Mouse (Mus musculus): ENCODE measurements around the gene Ifrd2. TPM values are rescaled to one million over a fixed set of nuclear protein-coding genes. Genes with fewer than 3 reads are reported as not detected.

Gene Ifrd2
- total RNA-seq, 1 experiment: 66.6 TPM

DNA sequence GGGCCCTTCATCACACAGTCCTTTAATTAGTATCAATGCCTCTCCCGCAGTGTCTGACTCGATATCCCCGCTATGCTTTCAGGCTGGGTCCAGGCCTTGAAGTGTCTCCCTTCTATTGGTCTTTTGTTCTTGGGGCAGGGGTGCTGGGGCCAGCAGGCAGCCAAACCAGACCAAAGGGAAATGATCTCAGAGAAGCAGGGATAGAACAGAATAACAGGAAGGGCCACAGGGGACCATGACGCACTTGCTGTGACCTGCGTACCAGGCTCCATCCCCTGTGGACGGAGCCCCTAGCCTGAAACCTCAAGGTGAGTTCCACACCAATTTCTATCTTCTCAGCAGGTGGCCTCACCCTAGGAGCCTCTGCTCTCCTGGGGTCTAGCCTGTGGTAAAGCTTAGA lies 30.7 kb downstream of the Ifrd2 start:
- in situ Hi-C loops (cut with MboI; ENCODE audit: low sequenced_read_pairs in 2 of 2, unreplicated experiment in 2 of 2): no loop called here
- Histone ChIP-seq H3K4me1 (ENCODE audit: control insufficient read depth in 2 of 2, insufficient read depth in 2 of 2, low read length in 2 of 2, poor library complexity in 1 of 2) (peaks cover 0 to 11% of the 10 kb centered on the region in 2 experiments; a peak in 2 of 4 replicates), H3K4me3 (ENCODE audit: insufficient read depth in 1 of 2, low read depth in 1 of 2, low read length in 2 of 2, poor library complexity in 1 of 2, severe bottlenecking in 1 of 2) (no peak overlapping the region), H3K9me3 (ENCODE audit: control insufficient read depth, insufficient read depth, low read depth, low read length) (no peaks in the 10 kb centered on the region), H3K9ac (ENCODE audit: insufficient read depth, low read depth, low read length, poor library complexity, severe bottlenecking) (no peak overlapping the region), H3K27ac (ENCODE audit: insufficient read depth, low read depth, low read length, poor library complexity, severe bottlenecking) (no peak overlapping the region), H3K36me3 (ENCODE audit: control insufficient read depth, insufficient read depth, low read length, poor library complexity, severe bottlenecking) (peaks cover 52% of the 10 kb centered on the region)
- no peak for DNase-seq (ENCODE audit: low read depth, low spot score)
- no peak for TF ChIP-seq ZC3H11A (IDR thresholded peaks at IDR 0.05; ENCODE audit: borderline replicate concordance, low read depth, low read length)
- no peak for TF ChIP-seq CHD2 (IDR thresholded peaks at IDR 0.05; ENCODE audit: low read depth, low read length)
- TF ChIP-seq ZNF384 (IDR thresholded peaks at IDR 0.05; ENCODE audit: low read depth, low read length): no peak

DNA sequence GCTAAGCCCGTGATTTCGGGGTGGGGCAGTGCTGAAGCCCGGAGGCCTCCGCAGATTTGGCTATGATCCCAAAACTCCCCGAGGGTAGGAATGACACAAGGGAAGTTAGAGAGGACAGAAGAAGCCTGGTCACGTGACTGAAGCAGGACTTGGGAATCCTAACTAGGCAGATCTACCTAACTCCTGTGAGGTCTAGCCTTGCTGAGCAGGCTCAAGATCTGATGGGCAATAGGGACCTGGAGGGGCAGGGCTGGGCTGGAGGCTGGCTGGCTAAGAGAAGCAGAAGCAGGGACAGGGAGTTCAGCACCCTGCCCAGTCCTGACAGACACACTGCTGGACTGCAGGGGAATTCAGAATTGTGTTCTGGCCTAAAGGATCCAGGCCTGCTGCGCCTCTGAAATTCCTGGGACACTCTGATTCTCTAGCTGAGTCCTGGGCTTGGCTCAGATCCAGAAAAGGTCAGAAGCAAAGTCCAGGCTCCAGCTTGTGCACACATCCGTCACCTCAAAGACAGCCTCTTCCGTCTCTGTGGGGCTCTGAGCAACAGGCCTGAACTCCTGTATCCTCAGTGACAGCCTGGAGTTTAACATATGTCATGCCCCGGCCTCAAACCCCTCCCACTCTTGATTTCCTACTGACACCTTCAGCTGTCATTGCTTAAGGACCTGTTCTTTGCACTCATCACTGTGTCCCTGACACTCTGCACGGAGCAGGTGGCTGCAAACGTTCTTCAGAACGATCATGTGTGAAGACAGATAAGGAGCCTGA lies 31.5 kb downstream of the Ifrd2 start:
- H3K36me3 ChIP-seq (ENCODE audit: control insufficient read depth, insufficient read depth, low read length, poor library complexity, severe bottlenecking): peaks cover 52% of the 10 kb centered on the region
- in situ Hi-C loops (cut with MboI; ENCODE audit: low sequenced_read_pairs in 2 of 2, unreplicated experiment in 2 of 2): no loop called here
- DNase-seq (ENCODE audit: low read depth, low spot score): no peak
- no peak overlapping the region for H3K4me3 ChIP-seq (ENCODE audit: insufficient read depth in 1 of 2, low read depth in 1 of 2, low read length in 2 of 2, poor library complexity in 1 of 2, severe bottlenecking in 1 of 2)
- TF ChIP-seq ZNF384 (IDR thresholded peaks at IDR 0.05; ENCODE audit: low read depth, low read length): no peak
- TF ChIP-seq ZC3H11A (IDR thresholded peaks at IDR 0.05; ENCODE audit: borderline replicate concordance, low read depth, low read length): no peak
- TF ChIP-seq HCFC1 (IDR thresholded peaks at IDR 0.05; ENCODE audit: borderline replicate concordance, insufficient read depth, low read length): no peak
- no peak for TF ChIP-seq CHD2 (IDR thresholded peaks at IDR 0.05; ENCODE audit: low read depth, low read length)
- no peak for TF ChIP-seq MAFK (IDR thresholded peaks at IDR 0.05; ENCODE audit: insufficient read depth, low read depth, low read length)
- no peaks in the 10 kb centered on the region for H3K9me3 ChIP-seq (ENCODE audit: control insufficient read depth, insufficient read depth, low read depth, low read length)
- no peak overlapping the region for H3K9ac ChIP-seq (ENCODE audit: insufficient read depth, low read depth, low read length, poor library complexity, severe bottlenecking)
- H3K27ac ChIP-seq (ENCODE audit: insufficient read depth, low read depth, low read length, poor library complexity, severe bottlenecking): 0 out of 2 replicates have a peak overlapping the region, but pooled peaks have one; percentile 49
- peaks cover under 1 to 11% of the 10 kb centered on the region in 2 experiments; a peak in 3 of 4 replicates for H3K4me1 ChIP-seq (ENCODE audit: control insufficient read depth in 2 of 2, insufficient read depth in 2 of 2, low read length in 2 of 2, poor library complexity in 1 of 2)

DNA sequence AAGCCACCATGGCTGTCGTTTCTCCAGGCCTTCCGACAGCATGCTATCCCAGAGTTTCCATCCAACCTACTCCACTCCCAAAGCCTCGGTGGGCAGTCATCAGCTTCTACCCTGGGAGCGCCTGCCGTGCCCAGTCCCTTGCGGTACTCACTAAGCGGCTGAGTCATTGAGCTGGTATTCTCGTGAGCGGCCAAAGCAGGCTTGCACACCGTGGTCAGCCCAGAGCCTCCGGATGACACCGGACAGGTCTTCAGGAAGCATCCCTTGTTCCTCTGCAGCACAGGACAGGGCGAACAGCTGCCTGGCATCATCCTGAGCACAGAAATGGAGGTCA lies 32.1 kb downstream of the Ifrd2 start:
- in situ Hi-C loops (cut with MboI; ENCODE audit: low sequenced_read_pairs in 2 of 2, unreplicated experiment in 2 of 2): no loop called here
- Histone ChIP-seq H3K9ac (ENCODE audit: insufficient read depth, low read depth, low read length, poor library complexity, severe bottlenecking) (no peak overlapping the region), H3K36me3 (ENCODE audit: control insufficient read depth, insufficient read depth, low read length, poor library complexity, severe bottlenecking) (peaks cover 52% of the 10 kb centered on the region), H3K27ac (ENCODE audit: insufficient read depth, low read depth, low read length, poor library complexity, severe bottlenecking) (no peak overlapping the region), H3K4me3 (ENCODE audit: insufficient read depth in 1 of 2, low read depth in 1 of 2, low read length in 2 of 2, poor library complexity in 1 of 2, severe bottlenecking in 1 of 2) (no peak overlapping the region), H3K4me1 (ENCODE audit: control insufficient read depth in 2 of 2, insufficient read depth in 2 of 2, low read length in 2 of 2, poor library complexity in 1 of 2) (peaks cover 3 to 15% of the 10 kb centered on the region in 2 experiments; a peak in 2 of 4 replicates), H3K9me3 (ENCODE audit: control insufficient read depth, insufficient read depth, low read depth, low read length) (no peaks in the 10 kb centered on the region)
- TF ChIP-seq ZNF384 (IDR thresholded peaks at IDR 0.05; ENCODE audit: low read depth, low read length) (no peak), MAFK (IDR thresholded peaks at IDR 0.05; ENCODE audit: insufficient read depth, low read depth, low read length) (no peak), CHD2 (IDR thresholded peaks at IDR 0.05; ENCODE audit: low read depth, low read length) (no peak), ZC3H11A (IDR thresholded peaks at IDR 0.05; ENCODE audit: borderline replicate concordance, low read depth, low read length) (no peak), HCFC1 (IDR thresholded peaks at IDR 0.05; ENCODE audit: borderline replicate concordance, insufficient read depth, low read length) (no peak)
- DNase-seq (ENCODE audit: low read depth, low spot score): no peak

DNA sequence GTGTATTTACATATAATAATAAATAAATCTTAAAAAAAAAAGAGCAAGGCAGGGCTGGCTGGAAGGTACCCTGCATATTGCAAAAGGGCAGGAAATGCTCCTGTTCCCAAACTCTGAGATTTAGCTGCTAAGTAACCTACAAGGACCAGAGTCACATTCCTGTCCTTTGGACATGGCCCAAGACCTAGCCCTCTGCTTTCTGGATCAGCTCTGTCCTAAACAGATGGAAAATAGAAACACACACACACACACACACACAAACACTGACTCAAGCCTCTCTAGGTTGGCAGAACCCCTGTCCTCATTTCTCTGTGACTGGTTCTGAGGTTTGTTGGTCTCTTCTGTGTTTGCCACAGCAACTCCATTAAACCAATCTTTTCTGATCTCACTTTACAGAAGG lies 33.5 kb downstream of the Ifrd2 start:
- H3K9me3 ChIP-seq (ENCODE audit: control insufficient read depth, insufficient read depth, low read depth, low read length): no peaks in the 10 kb centered on the region
- H3K9ac ChIP-seq (ENCODE audit: insufficient read depth, low read depth, low read length, poor library complexity, severe bottlenecking): no peak overlapping the region
- H3K4me1 ChIP-seq (ENCODE audit: control insufficient read depth in 2 of 2, insufficient read depth in 2 of 2, low read length in 2 of 2, poor library complexity in 1 of 2): peaks cover 3 to 18% of the 10 kb centered on the region in 2 experiments; a peak in 3 of 4 replicates
- no peak overlapping the region for H3K4me3 ChIP-seq (ENCODE audit: insufficient read depth in 1 of 2, low read depth in 1 of 2, low read length in 2 of 2, poor library complexity in 1 of 2, severe bottlenecking in 1 of 2)
- no peak overlapping the region for H3K27ac ChIP-seq (ENCODE audit: insufficient read depth, low read depth, low read length, poor library complexity, severe bottlenecking)
- peaks cover 40% of the 10 kb centered on the region for H3K36me3 ChIP-seq (ENCODE audit: control insufficient read depth, insufficient read depth, low read length, poor library complexity, severe bottlenecking)
- in situ Hi-C loops (cut with MboI; ENCODE audit: low sequenced_read_pairs in 2 of 2, unreplicated experiment in 2 of 2): no loop called here
- TF ChIP-seq ZC3H11A (IDR thresholded peaks at IDR 0.05; ENCODE audit: borderline replicate concordance, low read depth, low read length) (no peak), HCFC1 (IDR thresholded peaks at IDR 0.05; ENCODE audit: borderline replicate concordance, insufficient read depth, low read length) (no peak), CHD2 (IDR thresholded peaks at IDR 0.05; ENCODE audit: low read depth, low read length) (no peak), ZNF384 (IDR thresholded peaks at IDR 0.05; ENCODE audit: low read depth, low read length) (no peak), MAFK (IDR thresholded peaks at IDR 0.05; ENCODE audit: insufficient read depth, low read depth, low read length) (no peak)
- no peak for DNase-seq (ENCODE audit: low read depth, low spot score)

All from ES-E14 (cell line).